Mouse (Mus musculus) limb, embryonic 15.5 days (tissue): ENCODE results near the gene 1700022I11Rik. TPM values are rescaled to one million over a fixed set of nuclear protein-coding genes. Genes with fewer than 3 reads are reported as not detected.

Experiments
- ATAC-seq: fragments of 200-750 bp; cut with Nextera tagmentation; 2 replicates; pipeline ENCODE4 v1.8.0; 2017; ENCODE audit warnings: low read depth, moderate TSS enrichment; ENCODE audit not compliant: insufficient number of reproducible peaks, low FRiP score, low TSS enrichment
- H3K27ac ChIP-seq: fragments of 300-500 bp; sonication (generic); 2 replicates; pipeline ENCODE4 v1.5.1; 2015; ENCODE audit warnings: moderate library complexity, mild to moderate bottlenecking, inconsistent platforms
- H3K27me3 ChIP-seq: fragments of 300-500 bp; sonication (generic); 2 replicates; pipeline ENCODE4 v1.6.1; 2015; ENCODE audit warnings: inconsistent platforms
- H3K36me3 ChIP-seq: fragments of 300-500 bp; sonication (generic); 2 replicates; pipeline ENCODE4 v1.6.1; 2015; ENCODE audit warnings: inconsistent platforms
- H3K4me1 ChIP-seq: fragments of 300-500 bp; sonication (generic); 2 replicates; pipeline ENCODE4 v1.6.1; 2015; ENCODE audit warnings: inconsistent platforms
- H3K4me2 ChIP-seq: fragments of 300-500 bp; sonication (generic); 2 replicates; pipeline ENCODE4 v1.6.1; 2015; ENCODE audit warnings: mild to moderate bottlenecking, inconsistent platforms
- H3K4me3 ChIP-seq: fragments of 300-500 bp; sonication (generic); 2 replicates; pipeline ENCODE4 v1.5.1; 2015; ENCODE audit warnings: mild to moderate bottlenecking, inconsistent platforms
- H3K9ac ChIP-seq: fragments of 300-500 bp; sonication (generic); 2 replicates; pipeline ENCODE4 v1.6.1; 2015; ENCODE audit warnings: inconsistent platforms
- H3K9me3 ChIP-seq: fragments of 300-500 bp; sonication (generic); 2 replicates; pipeline ENCODE4 v1.6.1; 2016; ENCODE audit warnings: inconsistent platforms
- WGBS: fragments of 180-500 bp; shearing (Covaris S2); methylation state at CpG from one replicate; pipeline ENCODE4 v1.1.7; 2015; 5-methylcytosine and 5-hydroxymethylcytosine counted together
- polyA plus RNA-seq: library from polyadenylated mRNA; unstranded; fragments of >200 nt; fragmentation: Nextera tagmentation; extraction: Ambion mirVana; gene quantifications from 2 replicates; pipeline ENCODE4 v1.2.1, GENCODE M21; 2015

Gene 1700022I11Rik
- polyA plus RNA-seq, 1 experiment from 2014 or later: 0.42 TPM

GRCm38 (mm10) chr4:43030352-43030751, 60.9 kb downstream of the 1700022I11Rik start:
- peak overlapping the region; percentile 87 for H3K27ac ChIP-seq
- peak overlapping the region; percentile 79; the same call in 1 of the 2 replicates for H3K9ac ChIP-seq
- peaks cover 15% of the 10 kb centered on the region for H3K4me1 ChIP-seq
- H3K4me3 ChIP-seq: peak overlapping the region; percentile 77
- no peak for ATAC-seq
- no peaks in the 10 kb centered on the region for H3K9me3 ChIP-seq
- 71% methylated on average over 9 of the region's 9 CpGs for WGBS
- peaks cover 58% of the 10 kb centered on the region for H3K36me3 ChIP-seq
- no peaks in the 10 kb centered on the region for H3K27me3 ChIP-seq
- peak overlapping the region; percentile 72 for H3K4me2 ChIP-seq

- H3K27ac ChIP-seq: peak overlapping the region; percentile 87
- H3K4me2 ChIP-seq: peak overlapping the region; percentile 72
- 1% methylated on average over 28 of the region's 28 CpGs for WGBS
- peak overlapping the region; percentile 77 for H3K4me3 ChIP-seq
- peak; percentile 21; the same call in 1 of the 2 replicates for ATAC-seq
- H3K4me1 ChIP-seq: peaks cover 15% of the 10 kb centered on the region
- H3K36me3 ChIP-seq: peaks cover 62% of the 10 kb centered on the region
- H3K27me3 ChIP-seq: no peaks in the 10 kb centered on the region
- H3K9ac ChIP-seq: peak overlapping the region; percentile 79
- no peaks in the 10 kb centered on the region for H3K9me3 ChIP-seq
Observed at GRCm38 (mm10) chr4:43030780-43031230, 61.4 kb downstream of the 1700022I11Rik start.

- 1% methylated on average over 38 of the region's 38 CpGs for WGBS
- H3K27me3 ChIP-seq: no peaks in the 10 kb centered on the region
- peaks cover 15% of the 10 kb centered on the region for H3K4me1 ChIP-seq
- peak within 1 kb of the TSS; percentile 77 for H3K4me3 ChIP-seq
- peak within 1 kb of the TSS; percentile 72 for H3K4me2 ChIP-seq
- H3K27ac ChIP-seq: peak within 1 kb of the TSS; percentile 87
- peaks cover 68% of the 10 kb centered on the region for H3K36me3 ChIP-seq
- H3K9me3 ChIP-seq: no peaks in the 10 kb centered on the region
- peak within 1 kb of the TSS; percentile 79 for H3K9ac ChIP-seq
- peak; percentile 93 for ATAC-seq
Observed at GRCm38 (mm10) chr4:43031237-43031995, 62.0 kb downstream of the 1700022I11Rik start, which contains the start of gene Stoml2. Stoml2 (minus strand) TSS chr4:43031710.

- Histone ChIP-seq H3K4me1 (peaks cover 15% of the 10 kb centered on the region), H3K9me3 (no peaks in the 10 kb centered on the region), H3K4me3 (no peak overlapping the region), H3K27ac (no peak overlapping the region), H3K27me3 (no peaks in the 10 kb centered on the region), H3K4me2 (no peak overlapping the region), H3K9ac (no peak overlapping the region), H3K36me3 (peaks cover 61% of the 10 kb centered on the region)
- no peak for ATAC-seq
- WGBS: 90% methylated on average over 1 of the region's 1 CpGs
Observed at GRCm38 (mm10) chr4:43032501-43032900, 63.1 kb downstream of the 1700022I11Rik start.

Other genes starting within 250 kb of the 1700022I11Rik start
- gene 4930578G10Rik, start 234.1 kb upstream of the 1700022I11Rik start, polyA plus RNA-seq: not detected in 2 replicates
- gene Ccl19, start 213.0 kb upstream of the 1700022I11Rik start, polyA plus RNA-seq: not detected in 2 replicates
- 84.1 and 95.7 TPM in 2 replicates for gene Ccl21a, start 195.6 kb upstream of the 1700022I11Rik start, polyA plus RNA-seq
- gene Fam205a1, start 115.7 kb upstream of the 1700022I11Rik start, polyA plus RNA-seq: not detected in 2 replicates
- not detected in 2 replicates for gene Gm12394, start 112.8 kb upstream of the 1700022I11Rik start, polyA plus RNA-seq
- 0.38 TPM in 1 of 2 replicates, not detected in the other for gene Fam205c, start 95.4 kb upstream of the 1700022I11Rik start, polyA plus RNA-seq
- 2.0 and 2.2 TPM in 2 replicates for gene Phf24, start 52.9 kb upstream of the 1700022I11Rik start, polyA plus RNA-seq
- gene Dnajb5, start 19.8 kb upstream of the 1700022I11Rik start, polyA plus RNA-seq: 11.2 and 13.5 TPM in 2 replicates
- gene Vcp, start 30.9 kb downstream of the 1700022I11Rik start, polyA plus RNA-seq: 505 and 519 TPM in 2 replicates
- 20.7 and 26.1 TPM in 2 replicates for gene Fancg, start 40.9 kb downstream of the 1700022I11Rik start, polyA plus RNA-seq
- gene Pigo, start 56.2 kb downstream of the 1700022I11Rik start, polyA plus RNA-seq: 22.7 and 23.1 TPM in 2 replicates
- gene Stoml2, start 62.1 kb downstream of the 1700022I11Rik start, polyA plus RNA-seq: 286 and 303 TPM in 2 replicates
- 14.4 and 14.9 TPM in 2 replicates for gene Fam214b, start 76.6 kb downstream of the 1700022I11Rik start, polyA plus RNA-seq
- gene Unc13b, start 89.3 kb downstream of the 1700022I11Rik start, polyA plus RNA-seq: 2.7 and 2.9 TPM in 2 replicates